Mouse (Mus musculus) heart, adult 2 months (tissue): ENCODE data around the gene Slc9b2. TPM values are rescaled to one million over a fixed set of nuclear protein-coding genes. Genes with fewer than 3 reads are reported as not detected.
A peak's percentile ranks its signal among the peaks of the same experiment; 100 is the strongest.

Experiments
- DNase-seq, 2 experiments: peaks; one replicate each; pipeline ENCODE4 v3.0.0; 2021
- H3K27ac ChIP-seq: fragments of 200-600 bp; 2 replicates; pipeline ENCODE4 v1.8.1; 2022
- H3K27me3 ChIP-seq: fragments of 200-500 bp; 2 replicates; pipeline ENCODE4 v1.6.1; 2012; ENCODE audit warnings: mild to moderate bottlenecking, low read length, inconsistent platforms, mixed read lengths; ENCODE audit not compliant: control insufficient read depth, insufficient read depth
- H3K36me3 ChIP-seq: fragments of 200-500 bp; 2 replicates; pipeline ENCODE4 v1.6.1; 2012; ENCODE audit warnings: low read length, inconsistent platforms; ENCODE audit not compliant: control insufficient read depth, insufficient read depth
- H3K4me1 ChIP-seq: fragments of 200-500 bp; 2 replicates; pipeline ENCODE4 v1.6.1; 2011; ENCODE audit warnings: low read length; ENCODE audit not compliant: control insufficient read depth, insufficient read depth
- H3K4me3 ChIP-seq: fragments of 200-600 bp; 2 replicates; pipeline ENCODE4 v1.8.1; 2022
- H3K79me2 ChIP-seq: fragments of 200-500 bp; replicated peaks from 2 replicates; pipeline ENCODE4 v1.6.1; 2012; ENCODE audit warnings: mild to moderate bottlenecking, inconsistent platforms, low read length, moderate library complexity, mixed read lengths; ENCODE audit not compliant: control insufficient read depth, insufficient read depth
- H3K9ac ChIP-seq: fragments of 200-500 bp; 2 replicates; pipeline ENCODE4 v1.6.1; 2012; ENCODE audit warnings: low read depth, mild to moderate bottlenecking, control low read depth, inconsistent platforms, low read length, mixed read lengths
- CTCF ChIP-seq: fragments of 200-600 bp; IDR thresholded peaks from 2 replicates; pipeline ENCODE4 v1.8.1; 2022; ENCODE audit warnings: antibody characterized with exemption, mild to moderate bottlenecking, moderate library complexity
- EP300 ChIP-seq: fragments of 200-500 bp; IDR thresholded peaks from 2 replicates; pipeline ENCODE4 v1.6.1; 2011; ENCODE audit warnings: low read depth, low read length, control low read depth; ENCODE audit not compliant: insufficient read depth
- POLR2A ChIP-seq: fragments of 200-500 bp; IDR thresholded peaks from 2 replicates; pipeline ENCODE4 v1.6.1; 2011; ENCODE audit warnings: mild to moderate bottlenecking, low read depth, low read length, control low read depth; ENCODE audit not compliant: insufficient read depth
- WGBS: fragments of 180-500 bp; shearing (Covaris S2); methylation state at CpG from one replicate; pipeline ENCODE4 v1.1.7; 2018; 5-methylcytosine and 5-hydroxymethylcytosine counted together
- intact Hi-C: fragments of 180-260 bp; cut with DNase I; formaldehyde crosslinking; loops from one replicate; pipeline ENCODE4 v1.15.1; 2025
- polyA plus RNA-seq: library from polyadenylated mRNA; depleted of rRNA; stranded (reverse); fragments of >200 nt; gene quantifications from 2 replicates; pipeline ENCODE4 v1.2.3, GENCODE M21; 2012
- total RNA-seq, 2 experiments: library from RNA; stranded (reverse); gene quantifications; 2 replicates each; pipeline ENCODE4 v1.2.3; 2021

Slc9b2 gene
- total and polyA plus RNA-seq, 3 experiments: 0.10 to 0.44 (median 0.20) TPM

- no peak overlapping the region for H3K27ac ChIP-seq
- H3K9ac ChIP-seq: no peak overlapping the region
- intact Hi-C loops: no loop called here
- WGBS: 73% methylated on average over 8 of the region's 8 CpGs
- no peak overlapping the region for H3K4me3 ChIP-seq
- DNase-seq: no peak
- H3K36me3 ChIP-seq: no peaks in the 10 kb centered on the region
- no peaks in the 10 kb centered on the region for H3K79me2 ChIP-seq
- no peaks in the 10 kb centered on the region for H3K4me1 ChIP-seq
- TF ChIP-seq EP300 (no peak), POLR2A (no peak), CTCF (no peak)
- no peaks in the 10 kb centered on the region for H3K27me3 ChIP-seq
Observed at GRCm38 (mm10) chr3:135288138-135288750, 19.3 kb upstream of the Slc9b2 start.

GRCm38 (mm10) chr3:135289148-135289547 is 18.4 kb upstream of the Slc9b2 start:
- TF ChIP-seq CTCF: no peak
- TF ChIP-seq EP300: no peak
- no peak for TF ChIP-seq POLR2A
- no peak overlapping the region for H3K4me3 ChIP-seq
- no peaks in the 10 kb centered on the region for H3K36me3 ChIP-seq
- no peak for DNase-seq
- H3K4me1 ChIP-seq: no peaks in the 10 kb centered on the region
- 92% methylated on average over 1 of the region's 1 CpGs for WGBS
- no peaks in the 10 kb centered on the region for H3K79me2 ChIP-seq
- no peak overlapping the region for H3K27ac ChIP-seq
- no peaks in the 10 kb centered on the region for H3K27me3 ChIP-seq
- intact Hi-C loops: no loop called here
- no peak overlapping the region for H3K9ac ChIP-seq

- no peak overlapping the region for H3K9ac ChIP-seq
- no peak for TF ChIP-seq EP300
- peak; percentile 80 for TF ChIP-seq CTCF
- H3K27me3 ChIP-seq: no peaks in the 10 kb centered on the region
- 95% methylated on average over 7 of the region's 7 CpGs for WGBS
- no peak overlapping the region for H3K27ac ChIP-seq
- DNase-seq: peak in 1 of 2 experiments; percentile 23
- intact Hi-C loops: loop anchor here (2.0 to 5.0 kb wide), 4 partner anchors 107 to 440 kb away; no protein-coding TSS in a partner anchor
- H3K36me3 ChIP-seq: no peaks in the 10 kb centered on the region
- H3K79me2 ChIP-seq: no peaks in the 10 kb centered on the region
- no peak overlapping the region for H3K4me3 ChIP-seq
- H3K4me1 ChIP-seq: no peaks in the 10 kb centered on the region
Observed at GRCm38 (mm10) chr3:135290249-135290894, 17.1 kb upstream of the Slc9b2 start.

- WGBS: 44% methylated on average over 7 of the region's 7 CpGs
- TF ChIP-seq EP300: no peak
- no peak for TF ChIP-seq POLR2A
- TF ChIP-seq CTCF: no peak
- no peak overlapping the region for H3K9ac ChIP-seq
- no peaks in the 10 kb centered on the region for H3K27me3 ChIP-seq
- H3K4me1 ChIP-seq: no peaks in the 10 kb centered on the region; the same call in 1 of the 2 replicates
- H3K79me2 ChIP-seq: no peaks in the 10 kb centered on the region
- intact Hi-C loops: loop anchor here (5.0 kb wide), 2 partner anchors 104 to 419 kb away; no protein-coding TSS in a partner anchor
- H3K36me3 ChIP-seq: no peaks in the 10 kb centered on the region
- no peak overlapping the region for H3K4me3 ChIP-seq
- H3K27ac ChIP-seq: no peak overlapping the region
- DNase-seq: peak in 1 of 2 experiments; percentile 31
Observed at GRCm38 (mm10) chr3:135293703-135294102, 13.8 kb upstream of the Slc9b2 start.

- DNase-seq: no peak
- no peaks in the 10 kb centered on the region; the same call in 1 of the 2 replicates for H3K4me1 ChIP-seq
- no peaks in the 10 kb centered on the region for H3K36me3 ChIP-seq
- no peak overlapping the region for H3K27ac ChIP-seq
- H3K4me3 ChIP-seq: no peak overlapping the region
- WGBS: 95% methylated on average over 1 of the region's 1 CpGs
- H3K9ac ChIP-seq: no peak overlapping the region
- no peak for TF ChIP-seq CTCF
- no peak for TF ChIP-seq POLR2A
- TF ChIP-seq EP300: no peak
- no peaks in the 10 kb centered on the region for H3K79me2 ChIP-seq
- intact Hi-C loops: no loop called here
- no peaks in the 10 kb centered on the region for H3K27me3 ChIP-seq
Observed at GRCm38 (mm10) chr3:135295559-135295958, 11.9 kb upstream of the Slc9b2 start.

GRCm38 (mm10) chr3:135298560-135298959 is 8.9 kb upstream of the Slc9b2 start:
- no peaks in the 10 kb centered on the region for H3K27me3 ChIP-seq
- H3K36me3 ChIP-seq: no peaks in the 10 kb centered on the region
- no peak overlapping the region for H3K9ac ChIP-seq
- intact Hi-C loops: no loop called here
- 34% methylated on average over 3 of the region's 3 CpGs for WGBS
- TF ChIP-seq EP300 (no peak), CTCF (no peak), POLR2A (no peak)
- H3K27ac ChIP-seq: no peak overlapping the region
- no peaks in the 10 kb centered on the region for H3K79me2 ChIP-seq
- peak in 1 of 2 experiments; percentile 14 for DNase-seq
- H3K4me1 ChIP-seq: no peaks in the 10 kb centered on the region; the same call in 1 of the 2 replicates
- H3K4me3 ChIP-seq: no peak overlapping the region
